Mouse (Mus musculus): ENCODE results near the gene Ankrd65.

Ankrd65 gene

GRCm38 (mm10) chr4:155812665-155813181, 22.5 kb downstream of the Ankrd65 start:
- no peak for DNase-seq (ENCODE audit: low read depth)

- DNase-seq (ENCODE audit: low read depth): no peak
Measured at GRCm38 (mm10) chr4:155817533-155817932, 27.3 kb downstream of the Ankrd65 start.

GRCm38 (mm10) chr4:155821025-155821424, 30.8 kb downstream of the Ankrd65 start:
- DNase-seq (ENCODE audit: low read depth): no peak

GRCm38 (mm10) chr4:155823443-155823842, 33.2 kb downstream of the Ankrd65 start:
- DNase-seq (ENCODE audit: low read depth): no peak

- no peak for DNase-seq (ENCODE audit: low read depth)
Measured at GRCm38 (mm10) chr4:155829866-155830265, 39.6 kb downstream of the Ankrd65 start.

- DNase-seq (ENCODE audit: low read depth): no peak
Measured at GRCm38 (mm10) chr4:155830596-155830995, 40.4 kb downstream of the Ankrd65 start.

GRCm38 (mm10) chr4:155831205-155831766, 41.0 kb downstream of the Ankrd65 start, which contains the start of gene Aurkaip1:
TSS of gene Aurkaip1 (plus strand) at chr4:155831272.
- DNase-seq (ENCODE audit: low read depth): peak; percentile 86

- DNase-seq (ENCODE audit: low read depth): no peak
Measured at GRCm38 (mm10) chr4:155831831-155832230, 41.6 kb downstream of the Ankrd65 start.

GRCm38 (mm10) chr4:155832321-155832720, 42.1 kb downstream of the Ankrd65 start:
- no peak for DNase-seq (ENCODE audit: low read depth)

- no peak for DNase-seq (ENCODE audit: low read depth)
Measured at GRCm38 (mm10) chr4:155833234-155833633, 43.0 kb downstream of the Ankrd65 start.

GRCm38 (mm10) chr4:155833836-155834235, 43.6 kb downstream of the Ankrd65 start:
- peak; percentile 67 for DNase-seq (ENCODE audit: low read depth)

GRCm38 (mm10) chr4:155837404-155838010, 47.3 kb downstream of the Ankrd65 start:
- DNase-seq (ENCODE audit: low read depth): peak; percentile 89

- peak; percentile 66 for DNase-seq (ENCODE audit: low read depth)
Measured at GRCm38 (mm10) chr4:155838187-155839153, 48.2 kb downstream of the Ankrd65 start.

- peak; percentile 96 for DNase-seq (ENCODE audit: low read depth)
Measured at GRCm38 (mm10) chr4:155839483-155839910, 49.3 kb downstream of the Ankrd65 start, which contains the start of gene Mxra8. TSS of gene Mxra8 (plus strand) at chr4:155839680.

GRCm38 (mm10) chr4:155840076-155841002, 50.1 kb downstream of the Ankrd65 start:
- DNase-seq (ENCODE audit: low read depth): no peak

- peak; percentile 66 for DNase-seq (ENCODE audit: low read depth)
Measured at GRCm38 (mm10) chr4:155841003-155841454, 50.8 kb downstream of the Ankrd65 start.

- no peak for DNase-seq (ENCODE audit: low read depth)
Measured at GRCm38 (mm10) chr4:155841651-155842270, 51.5 kb downstream of the Ankrd65 start.

- no peak for DNase-seq (ENCODE audit: low read depth)
Measured at GRCm38 (mm10) chr4:155843231-155843630, 53.0 kb downstream of the Ankrd65 start.

GRCm38 (mm10) chr4:155846871-155847578, 56.8 kb downstream of the Ankrd65 start, which contains the start of gene Dvl1:
TSS of gene Dvl1 (plus strand) at chr4:155847402.
- DNase-seq (ENCODE audit: low read depth): peak; percentile 60
